Mouse (Mus musculus) gastrocnemius, postnatal 10 days (tissue): ENCODE measurements around the gene Ptprd. TPM values are rescaled to one million over a fixed set of nuclear protein-coding genes. Genes with fewer than 3 reads are reported as not detected.

Source experiments
- DNase-seq: peaks from one replicate; pipeline ENCODE4 v3.0.0; 2021; ENCODE audit warnings: mixed read lengths
- total RNA-seq, 2 experiments: library from RNA; stranded (reverse); gene quantifications; 2 replicates each; pipeline ENCODE4 v1.2.3; 2021

Ptprd gene
- total RNA-seq, 2 experiments from 2014 or later, result 43.3 to 53.4 TPM

DNA sequence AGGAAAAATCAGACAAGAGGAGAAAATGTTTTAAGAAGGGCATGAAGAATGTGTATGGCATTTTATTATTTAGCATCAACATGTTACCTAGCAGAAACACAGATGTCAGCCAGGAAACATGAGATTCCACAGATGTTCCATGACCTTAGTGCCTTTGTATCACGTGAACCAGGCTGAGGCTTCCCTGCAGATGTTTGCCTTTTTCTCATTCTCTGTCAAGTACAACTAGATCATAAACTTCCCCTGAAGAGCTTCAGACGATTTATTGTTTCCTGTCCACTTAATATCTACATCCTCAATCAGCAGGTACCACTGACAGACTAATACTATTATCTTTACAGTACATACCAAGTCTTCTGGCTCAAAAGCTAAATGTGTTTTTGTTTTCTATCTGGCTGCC lies 1605.0 kb downstream of the Ptprd start:
- no peak for DNase-seq

DNA sequence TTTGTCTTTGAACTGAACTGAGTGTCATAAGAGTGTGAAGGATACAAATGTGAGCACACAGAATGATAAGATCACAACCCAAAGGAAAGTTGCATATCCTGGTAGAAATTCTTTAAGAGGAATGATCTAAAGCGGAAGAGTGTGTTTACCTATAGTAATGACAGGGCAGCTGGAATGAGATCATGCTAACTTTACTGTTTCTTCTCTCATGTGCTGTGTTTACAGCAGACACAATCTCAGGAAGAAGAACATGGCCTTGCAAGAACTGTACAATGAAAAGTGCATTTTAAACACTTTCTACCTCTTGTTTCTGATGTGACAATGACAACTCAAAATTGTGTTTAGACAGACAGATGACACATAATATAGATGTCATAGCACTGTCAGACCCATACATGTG lies 1621.0 kb downstream of the Ptprd start:
- DNase-seq, result no peak

DNA sequence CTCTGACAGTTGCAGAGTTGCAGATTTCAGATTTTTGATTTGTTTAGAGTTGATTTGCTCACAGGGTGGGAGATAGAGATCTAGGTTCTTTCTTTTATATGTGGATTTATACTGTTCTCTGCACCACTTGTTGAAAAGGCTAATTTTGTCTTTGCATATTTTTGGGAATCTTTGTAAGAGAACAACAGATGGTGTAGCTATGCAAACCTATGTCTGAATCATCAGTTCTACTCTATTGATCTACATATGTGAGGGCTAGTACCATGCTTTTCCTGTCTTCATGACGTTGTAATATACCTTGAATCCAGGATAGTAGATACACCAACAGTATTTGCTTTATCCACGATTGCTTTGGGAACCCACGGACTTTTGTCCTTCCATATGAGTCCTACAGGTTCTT lies 1628.7 kb downstream of the Ptprd start:
- DNase-seq, result no peak

DNA sequence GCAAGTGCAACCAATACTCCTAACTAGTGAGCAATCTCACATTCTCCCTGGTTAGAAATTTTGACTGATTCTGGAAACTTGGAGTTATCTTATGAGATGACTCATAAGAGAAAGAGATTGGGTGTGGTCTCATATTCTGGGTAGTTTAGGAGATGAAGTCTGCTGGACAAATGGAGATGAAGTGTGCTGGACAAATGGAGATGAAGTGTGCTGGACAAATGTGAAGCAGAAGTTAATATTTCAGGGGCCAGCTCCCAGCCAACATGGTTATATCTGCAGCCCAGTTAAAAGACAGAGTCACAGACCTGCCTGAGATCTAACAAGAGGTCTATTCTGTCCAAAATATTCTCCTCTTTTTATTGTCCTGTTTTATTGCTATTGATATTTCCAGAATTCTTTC lies 1645.8 kb downstream of the Ptprd start:
- DNase-seq, result no peak

DNA sequence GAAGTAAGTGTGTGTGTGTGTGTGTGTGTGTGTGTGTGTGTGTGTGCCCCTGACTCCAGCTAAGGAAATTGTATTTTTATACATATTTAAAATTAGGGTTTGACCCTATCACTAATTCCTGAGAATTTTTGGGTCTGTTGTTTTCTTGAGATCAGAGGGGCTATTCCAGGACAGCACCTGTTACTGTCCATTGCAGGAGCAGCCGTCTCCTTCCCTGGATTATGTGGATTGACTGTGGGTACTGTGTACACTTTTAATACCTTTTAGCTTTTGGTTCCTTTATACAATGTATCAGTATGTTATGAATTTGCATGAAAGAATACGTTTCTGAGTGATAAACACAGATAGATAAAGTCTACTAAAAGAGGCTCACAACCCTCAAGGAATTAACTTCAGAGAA lies 1670.0 kb downstream of the Ptprd start:
- no peak for DNase-seq

DNA sequence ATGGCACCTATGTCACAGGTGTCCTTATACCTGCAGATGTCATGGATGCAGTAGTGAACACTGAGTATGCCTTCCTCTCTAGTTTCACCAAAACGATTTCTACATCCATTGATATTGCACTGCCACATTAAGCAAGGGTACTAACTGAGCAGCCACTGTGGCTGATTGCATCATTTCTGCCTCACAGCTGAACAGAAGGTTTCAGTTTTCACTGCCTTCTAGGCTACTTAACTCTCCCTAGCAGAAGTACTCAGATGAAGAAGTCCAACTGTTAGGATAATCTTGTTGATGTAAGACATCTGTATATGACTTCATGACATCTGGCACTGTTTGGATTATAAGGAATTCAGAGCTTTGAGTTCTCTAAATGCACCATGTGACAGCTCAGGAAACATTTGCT lies 1678.8 kb downstream of the Ptprd start:
- no peak for DNase-seq

DNA sequence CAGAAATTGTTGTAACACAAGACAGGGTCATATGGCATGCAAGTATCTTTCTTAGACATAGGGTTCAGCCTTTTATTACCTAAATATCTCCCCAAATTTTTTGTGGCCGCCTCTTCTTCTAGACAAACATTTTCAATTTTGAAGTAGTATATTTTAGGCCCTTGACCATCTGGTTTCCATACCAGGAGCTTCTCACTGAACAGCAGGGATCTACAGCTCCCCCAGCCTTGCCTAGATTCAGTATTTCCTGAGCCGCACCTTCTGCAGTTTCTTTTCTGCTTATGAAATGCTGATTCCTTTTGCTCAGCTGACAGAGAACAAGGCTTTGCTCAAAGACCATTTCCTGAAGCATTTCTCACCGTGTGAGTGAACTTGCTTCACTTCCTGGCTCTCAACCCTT lies 1686.5 kb downstream of the Ptprd start:
- DNase-seq, result no peak

DNA sequence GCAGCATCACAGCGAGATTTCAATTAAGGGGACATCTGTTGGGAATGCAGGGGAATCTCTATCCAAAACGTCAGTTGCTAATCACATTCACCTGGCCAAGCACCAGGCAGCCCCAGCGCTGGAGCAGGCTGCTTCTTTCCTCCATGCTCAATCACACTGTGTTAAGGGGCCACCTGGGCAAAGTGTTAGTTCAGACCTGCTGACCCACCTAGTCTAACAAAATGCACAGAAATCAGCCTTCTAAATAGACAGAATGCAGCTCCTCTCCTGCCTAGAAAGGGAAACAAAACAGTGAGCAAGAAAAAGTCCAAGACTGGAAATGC lies 1708.5 kb downstream of the Ptprd start:
- no peak for DNase-seq

DNA sequence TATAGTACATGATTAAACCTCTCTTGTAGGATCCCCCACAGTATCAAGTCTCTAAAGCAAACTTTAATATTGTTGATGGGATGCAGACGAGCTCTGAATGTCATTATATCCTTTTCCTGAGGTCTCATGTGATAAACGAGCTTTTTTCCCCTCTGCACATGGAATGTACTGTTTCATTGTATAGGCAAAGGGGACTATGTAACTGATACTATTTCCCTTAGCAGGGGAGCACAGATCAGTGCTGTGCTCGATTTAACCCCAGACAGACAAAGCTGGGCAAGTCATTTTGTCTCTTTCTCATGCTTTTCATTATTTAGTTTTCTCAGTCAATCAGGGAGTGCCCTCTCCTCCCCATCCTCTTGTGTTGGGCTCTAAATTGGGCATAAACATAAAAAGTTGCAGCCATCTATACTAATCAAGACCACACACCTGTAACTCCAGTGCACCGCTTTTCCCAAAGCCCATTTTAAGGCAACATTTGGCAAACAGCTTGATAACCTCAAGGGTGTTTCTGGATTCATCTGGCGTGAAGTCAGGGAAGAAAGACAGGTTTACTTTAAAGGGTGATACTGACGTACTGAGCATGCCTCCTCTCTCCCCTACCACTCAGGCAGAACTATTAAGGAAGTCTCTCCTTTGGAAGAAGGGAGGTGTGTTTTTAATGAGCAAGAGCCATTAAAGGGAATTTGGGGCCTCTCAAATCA lies 1709.0 kb downstream of the Ptprd start:
- DNase-seq, result no peak

DNA sequence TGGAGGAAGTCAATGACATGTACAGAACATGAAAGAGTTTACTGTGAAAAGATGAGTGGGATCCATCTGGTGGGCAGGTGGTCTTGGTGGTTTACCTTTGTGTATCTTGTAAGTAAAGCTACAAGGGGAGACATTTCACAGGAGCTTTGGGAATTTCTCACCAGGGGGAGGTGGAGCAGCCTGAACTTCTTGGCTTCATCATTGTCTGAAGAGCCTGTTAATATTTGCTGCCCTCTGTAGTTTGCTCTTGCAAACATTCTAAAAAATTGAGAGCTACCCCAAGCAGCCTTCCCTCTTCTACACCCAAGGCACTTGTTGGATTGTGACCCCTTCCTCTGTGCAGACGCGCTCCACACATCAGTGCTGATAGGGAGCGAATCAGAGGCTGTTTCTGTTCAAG lies 1725.9 kb downstream of the Ptprd start:
- no peak for DNase-seq

DNA sequence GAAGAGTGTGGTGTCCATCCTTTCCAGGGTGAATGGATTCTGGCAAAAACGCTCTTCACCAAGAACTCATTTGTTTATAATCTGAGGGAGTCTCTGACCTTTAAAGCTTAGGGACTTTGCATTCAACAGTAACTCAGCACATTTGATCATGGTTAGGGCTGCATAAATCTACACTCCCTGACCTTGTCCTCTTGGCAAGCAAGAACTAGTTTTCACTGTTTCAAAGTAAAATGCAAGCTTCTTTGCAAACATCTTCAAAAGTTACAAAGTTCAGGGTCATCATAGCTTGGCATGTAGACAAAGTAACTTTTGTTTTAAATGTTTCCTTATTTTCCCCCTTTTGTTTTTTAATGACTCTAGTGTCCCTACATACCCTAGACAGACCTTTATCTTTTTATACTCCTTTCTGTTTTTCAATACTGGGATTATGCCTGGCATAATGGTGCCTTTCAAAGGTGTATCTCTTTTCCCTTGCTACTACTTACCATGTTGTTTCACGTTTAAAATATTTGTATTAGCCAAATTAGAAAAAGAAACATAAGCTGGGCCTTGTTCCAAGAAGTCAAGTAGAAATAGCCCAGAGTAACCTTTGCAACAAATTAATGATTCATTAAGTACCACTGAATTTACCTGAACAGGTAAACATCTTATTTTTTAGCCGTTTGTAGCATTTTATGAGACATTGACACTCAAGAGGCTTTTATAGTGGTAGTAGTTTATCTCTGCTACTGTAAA lies 1743.2 kb downstream of the Ptprd start:
- no peak for DNase-seq

DNA sequence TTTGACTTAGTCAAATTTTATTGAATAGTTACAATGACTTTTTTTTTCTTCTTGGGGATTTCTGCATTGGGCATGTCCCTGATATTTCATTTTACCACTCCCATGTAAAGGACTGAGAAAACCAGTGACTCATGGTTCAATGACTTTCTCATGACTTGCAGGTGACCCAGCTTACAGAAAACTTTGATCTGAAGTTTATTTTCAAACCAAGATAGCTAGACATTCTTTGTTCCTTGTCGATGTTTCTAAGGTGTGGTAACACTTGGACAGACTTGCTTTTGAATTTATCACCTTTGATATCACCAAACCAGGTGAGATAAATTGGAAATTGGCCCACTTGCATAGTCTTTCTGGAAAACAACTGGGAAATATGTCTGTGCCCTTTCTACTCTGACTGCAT lies 1747.1 kb downstream of the Ptprd start:
- DNase-seq, result no peak

DNA sequence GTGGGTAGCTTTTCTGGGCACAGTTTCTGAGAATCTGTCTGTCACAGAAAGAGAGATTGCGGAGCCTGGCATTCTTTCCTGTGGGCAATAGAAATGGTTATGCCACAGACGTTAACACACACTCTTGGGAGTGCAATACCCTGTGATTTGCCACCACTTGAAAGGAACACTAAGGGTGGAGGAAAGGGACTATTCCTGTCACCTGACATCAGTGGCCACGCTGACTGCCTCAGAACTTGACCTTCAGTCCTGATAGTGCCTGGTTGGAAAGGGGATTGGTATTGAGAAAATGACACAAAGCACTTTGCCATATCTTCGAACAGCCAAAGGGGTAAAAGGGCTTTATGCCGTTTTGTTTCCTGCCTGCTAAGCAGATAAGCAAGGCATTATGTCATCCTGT lies 1750.4 kb downstream of the Ptprd start:
- no peak for DNase-seq

DNA sequence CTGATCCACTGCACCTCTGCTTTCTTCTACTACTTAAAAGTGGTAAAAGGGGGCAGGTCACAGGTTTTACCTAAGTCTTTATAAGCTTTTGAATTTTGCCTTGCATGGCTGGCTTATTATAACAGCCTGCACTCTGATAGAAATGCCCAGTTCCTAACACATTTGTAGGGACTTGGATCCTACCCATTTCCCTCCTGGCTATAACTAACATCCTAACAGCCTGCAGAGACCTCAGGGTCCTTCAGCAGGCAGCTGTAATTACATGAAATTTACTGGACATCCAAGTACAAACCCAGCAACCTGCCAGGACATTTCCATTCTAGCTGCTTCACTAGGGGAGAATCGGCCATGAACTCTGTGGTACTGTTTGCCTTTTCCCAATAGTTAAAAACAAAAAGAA lies 1751.2 kb downstream of the Ptprd start:
- no peak for DNase-seq

DNA sequence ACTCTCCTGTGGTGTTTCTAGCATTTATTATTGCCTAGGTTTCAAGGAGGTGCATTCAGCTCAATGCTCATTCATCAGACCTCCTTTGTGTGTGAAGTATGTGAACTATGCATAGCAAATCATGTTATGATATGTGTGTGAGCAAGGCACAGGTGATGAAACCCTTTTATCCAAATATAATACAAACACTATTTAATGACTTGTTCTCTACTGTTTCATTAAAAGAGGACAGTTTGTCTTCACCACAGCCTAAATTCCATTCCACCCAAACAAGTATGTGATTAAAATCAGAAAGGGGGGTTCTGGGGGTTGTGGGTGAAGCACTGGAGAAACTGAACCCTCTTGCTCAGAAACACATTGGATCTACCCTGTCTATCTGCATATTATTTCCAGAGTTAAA lies 1752.1 kb downstream of the Ptprd start:
- DNase-seq, result no peak

DNA sequence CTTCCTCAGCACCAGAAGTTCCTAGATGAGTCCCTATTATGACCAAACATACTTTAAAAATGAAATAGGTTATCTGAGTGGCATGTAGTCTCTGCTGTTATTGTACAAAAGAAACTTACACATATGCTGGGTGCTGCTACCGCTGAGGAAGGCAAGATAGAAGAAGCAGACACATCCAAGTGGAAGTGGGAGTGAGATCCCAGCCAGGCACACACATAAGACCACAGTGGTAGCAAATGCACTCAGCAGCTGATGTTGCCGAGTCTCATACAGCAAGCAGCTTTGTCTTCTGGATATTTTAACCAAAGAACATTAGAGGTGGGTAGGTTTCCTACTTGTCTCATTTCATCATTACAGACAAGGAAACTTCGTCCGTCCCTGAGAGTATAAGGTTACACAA lies 1759.5 kb downstream of the Ptprd start:
- DNase-seq, result no peak

DNA sequence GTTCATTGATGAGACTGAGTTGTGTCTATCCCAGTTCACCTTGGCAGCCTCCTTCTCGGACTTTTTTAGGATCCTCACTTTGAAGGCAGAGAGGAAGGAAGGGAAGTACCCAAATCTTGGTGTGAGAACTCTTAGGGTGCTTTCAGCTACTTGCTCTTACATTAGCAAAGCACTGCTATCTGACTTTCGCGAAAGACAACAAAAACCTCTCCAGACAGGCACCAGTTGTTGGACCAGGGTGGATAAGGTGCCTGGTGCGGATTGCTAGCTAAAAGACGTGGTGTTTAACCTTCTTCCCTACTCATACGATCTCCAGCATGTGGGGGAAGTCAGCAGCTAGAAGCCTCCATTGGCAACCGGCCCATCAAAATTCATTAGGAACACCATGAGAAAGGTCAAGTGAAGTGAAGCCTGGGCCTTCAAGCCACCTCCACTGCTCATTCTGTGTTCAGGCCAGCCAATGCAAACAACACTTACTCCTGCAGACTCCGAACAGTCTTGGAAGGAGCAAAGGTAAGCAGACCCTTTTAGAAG lies 1760.7 kb downstream of the Ptprd start:
- DNase-seq, result no peak

DNA sequence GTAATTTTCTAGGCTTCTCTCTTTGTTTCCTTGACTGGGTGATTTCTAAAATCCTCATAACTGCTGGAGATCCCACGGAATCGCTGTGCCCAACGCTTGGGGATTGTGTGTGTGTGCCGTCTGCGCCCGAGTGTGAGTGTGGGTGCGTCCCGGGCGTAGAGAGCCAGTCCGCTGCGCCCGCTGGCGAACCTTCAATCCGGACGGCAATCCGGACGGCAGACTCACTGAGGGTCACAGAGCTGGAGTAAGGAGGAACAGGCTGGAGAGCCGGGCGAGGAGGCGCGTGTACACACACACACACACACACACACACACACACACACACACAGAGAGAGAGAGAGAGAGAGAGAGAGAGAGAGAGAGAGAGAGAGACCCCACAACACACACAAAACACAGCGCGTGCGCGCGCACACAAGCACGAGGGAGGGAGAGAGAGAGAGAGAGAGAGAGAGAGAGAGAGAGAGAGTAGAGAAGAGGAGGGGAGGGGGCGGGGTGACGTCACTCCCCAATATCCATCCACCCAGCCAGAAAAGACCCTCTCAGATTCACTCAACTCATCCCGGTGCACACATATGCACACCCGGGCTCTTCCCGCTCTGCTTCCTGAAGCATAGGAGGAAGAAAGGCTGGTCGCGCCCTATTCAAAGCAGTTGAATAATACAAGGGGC lies 1761.3 kb downstream of the Ptprd start:
- DNase-seq, result peak; percentile 60

DNA sequence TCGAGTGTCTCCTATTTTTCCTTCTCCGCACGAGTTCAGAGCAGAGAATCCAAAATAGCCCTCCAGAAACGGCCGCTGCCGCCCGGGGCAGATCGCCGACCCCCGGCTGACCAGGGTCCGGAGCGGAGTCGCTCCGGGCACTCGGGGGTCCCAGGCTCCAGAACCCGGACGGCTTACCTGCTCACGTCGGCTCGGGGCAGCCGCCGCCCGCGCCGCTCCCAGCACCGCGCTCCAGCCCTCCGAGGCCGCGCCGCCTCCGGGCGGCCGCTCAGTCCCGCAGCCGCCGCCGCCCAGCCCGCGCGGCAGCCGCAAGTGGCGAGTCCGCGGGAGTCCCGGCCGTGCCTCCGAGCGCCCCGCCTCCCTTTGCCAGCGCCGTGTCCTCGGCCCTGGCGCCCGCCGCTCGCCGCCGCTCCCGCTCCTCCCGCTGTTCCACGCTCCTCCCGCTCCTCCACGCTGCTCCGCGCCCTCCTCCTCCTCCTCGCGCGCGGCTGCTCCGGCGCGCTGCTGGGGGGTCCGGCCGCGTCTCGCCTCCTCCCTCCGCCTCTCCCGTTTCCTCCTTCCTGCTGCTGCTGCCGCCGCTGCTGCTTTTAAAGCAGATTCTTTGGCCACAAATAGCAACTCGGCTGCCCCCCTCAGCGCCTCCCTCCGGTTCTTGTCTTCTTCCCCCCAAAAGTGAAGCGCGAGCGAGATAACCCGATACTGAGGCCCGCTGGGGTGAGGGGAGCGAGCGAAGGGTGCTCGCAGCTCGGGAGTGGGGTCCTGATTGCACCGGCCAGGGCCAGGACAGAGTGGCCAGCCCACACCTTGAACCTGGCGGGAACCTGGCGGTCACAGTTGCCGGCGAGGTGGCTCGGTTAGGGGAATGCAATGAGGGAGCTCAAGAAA lies 1762.1 kb downstream of the Ptprd start:
- peak; percentile 73 for DNase-seq

DNA sequence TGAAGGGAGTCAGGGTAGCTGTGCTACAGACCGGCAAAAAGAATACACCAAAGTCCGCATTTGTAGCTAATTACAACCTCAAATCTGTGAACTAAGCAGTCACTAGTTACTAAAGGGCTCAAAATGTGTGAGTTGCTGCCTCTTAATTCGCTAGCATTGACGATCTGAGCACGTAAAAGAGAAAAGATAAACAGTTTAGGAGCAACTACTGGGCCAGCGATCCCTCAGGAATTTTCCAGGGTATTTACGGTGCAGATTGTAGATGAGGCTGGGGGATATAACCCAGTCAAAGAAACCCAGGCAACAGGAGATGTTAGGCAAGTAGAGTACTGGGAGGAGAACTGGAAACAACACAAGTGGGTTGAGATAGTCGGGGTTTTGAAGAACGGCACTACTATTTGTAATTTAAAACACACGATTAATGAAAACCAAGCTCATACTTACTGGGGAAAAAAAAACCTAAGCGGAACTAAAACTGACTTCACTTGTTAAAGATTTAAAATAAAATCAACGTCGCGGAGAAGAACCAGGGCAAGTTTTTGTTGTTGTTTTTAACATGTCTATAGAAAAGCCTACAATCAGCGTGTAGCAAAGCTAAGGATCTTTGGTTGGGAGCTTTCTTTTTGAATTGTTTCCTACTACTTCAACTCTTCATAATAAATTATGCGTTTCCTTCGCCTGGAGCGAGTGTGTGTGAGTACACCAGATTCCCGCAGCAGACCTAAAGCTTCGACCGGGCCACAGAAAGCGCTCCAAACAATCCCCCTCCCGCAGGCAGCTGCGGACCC lies 1762.9 kb downstream of the Ptprd start:
- no peak for DNase-seq

DNA sequence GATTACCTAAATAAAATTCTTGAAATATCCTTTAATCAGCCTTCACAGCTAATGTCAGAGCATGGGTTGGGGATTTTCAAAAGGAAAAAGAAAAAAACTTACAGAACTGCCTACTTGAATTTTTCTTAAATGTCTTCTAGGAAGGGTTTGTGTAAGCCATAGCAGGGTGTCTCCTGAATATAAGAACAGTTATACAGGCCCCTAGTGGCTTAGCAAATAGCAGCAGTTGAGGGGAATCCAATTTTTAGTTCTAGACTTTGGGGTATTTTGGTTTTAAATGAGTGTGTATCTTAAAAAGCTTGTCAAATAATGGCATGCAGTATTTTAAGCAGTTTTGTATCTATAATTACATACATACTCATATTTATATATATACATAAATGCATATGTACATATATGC lies 1764.4 kb downstream of the Ptprd start:
- DNase-seq, result no peak

DNA sequence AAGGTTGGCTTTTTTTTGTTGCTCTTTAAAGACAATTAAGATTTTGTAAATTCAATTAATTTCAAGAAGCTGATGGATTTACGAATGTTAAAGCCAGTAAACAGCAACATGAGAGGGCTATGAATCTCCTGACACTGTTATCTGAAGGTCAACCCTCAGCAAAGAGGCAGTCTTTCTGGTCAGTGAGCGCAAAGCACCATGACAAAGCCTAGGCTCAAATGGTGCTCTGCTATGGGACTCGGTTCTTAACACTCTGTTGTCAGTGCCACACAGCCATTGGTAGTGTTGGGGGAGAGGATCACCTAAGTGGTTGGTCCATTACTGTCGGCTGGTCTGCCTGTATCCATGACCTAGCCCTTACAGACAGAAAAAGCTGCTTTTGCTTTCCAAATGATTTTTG lies 1767.0 kb downstream of the Ptprd start:
- no peak for DNase-seq
